Mouse (Mus musculus) thymus, adult 2 months (tissue): ENCODE data around the gene Sept10. TPM values are rescaled to one million over a fixed set of nuclear protein-coding genes. Genes with fewer than 3 reads are reported as not detected.

Experiments
- DNase-seq: peaks from one replicate; pipeline ENCODE4 v3.0.0; 2021
- H3K27ac ChIP-seq: fragments of 200-500 bp; 2 replicates; pipeline ENCODE4 v1.5.1; 2012; ENCODE audit warnings: low read length, control low read depth; ENCODE audit not compliant: control insufficient read depth, insufficient read depth
- H3K27me3 ChIP-seq: fragments of 200-500 bp; 2 replicates; pipeline ENCODE4 v1.6.1; 2012; ENCODE audit warnings: mild to moderate bottlenecking, low read length, moderate library complexity, mixed read lengths; ENCODE audit not compliant: control insufficient read depth, insufficient read depth
- H3K36me3 ChIP-seq: fragments of 200-500 bp; 2 replicates; pipeline ENCODE4 v1.6.1; 2012; ENCODE audit warnings: mild to moderate bottlenecking, low read length, moderate library complexity; ENCODE audit not compliant: control insufficient read depth, insufficient read depth
- H3K4me1 ChIP-seq: fragments of 200-500 bp; replicated peaks from 2 replicates; pipeline ENCODE4 v1.6.1; 2012; ENCODE audit warnings: low read length; ENCODE audit not compliant: control insufficient read depth, insufficient read depth
- H3K4me3 ChIP-seq: fragments of 200-500 bp; 2 replicates; pipeline ENCODE4 v1.5.1; 2012; ENCODE audit warnings: mild to moderate bottlenecking, low read length, control low read depth, moderate library complexity; ENCODE audit not compliant: control insufficient read depth, insufficient read depth
- CTCF ChIP-seq: fragments of 200-500 bp; IDR thresholded peaks from 2 replicates; pipeline ENCODE4 v1.5.1; 2012; ENCODE audit warnings: mild to moderate bottlenecking, control low read depth, low read length, moderate library complexity, borderline replicate concordance; ENCODE audit not compliant: control insufficient read depth, poor library complexity, insufficient read depth; ENCODE audit errors: extremely low read depth
- POLR2A ChIP-seq: fragments of 200-500 bp; IDR thresholded peaks from 2 replicates; pipeline ENCODE4 v1.6.1; 2012; ENCODE audit warnings: mild to moderate bottlenecking, low read length, control low read depth, moderate library complexity; ENCODE audit not compliant: control insufficient read depth, poor library complexity, insufficient read depth; ENCODE audit errors: extremely low read depth
- WGBS: fragments of 180-500 bp; shearing (Covaris S2); methylation state at CpG from one replicate; pipeline ENCODE4 v1.1.7; 2018; 5-methylcytosine and 5-hydroxymethylcytosine counted together
- polyA plus RNA-seq: library from polyadenylated mRNA; depleted of rRNA; stranded (reverse); fragments of >200 nt; gene quantifications from 2 replicates; pipeline ENCODE4 v1.2.3, GENCODE M21; 2012

Gene Sept10
- polyA plus RNA-seq, 1 experiment, result 3.1 TPM

GRCm38 (mm10) chr10:59220824-59221472, 699 bp downstream of the Sept10 start:
- TF ChIP-seq CTCF, result no peak
- TF ChIP-seq POLR2A, result no peak
- Histone ChIP-seq H3K27ac (no peak overlapping the region), H3K4me1 (peaks cover 14% of the 10 kb centered on the region), H3K27me3 (peaks cover 16% of the 10 kb centered on the region; the same call in 1 of the 2 replicates), H3K36me3 (no peaks in the 10 kb centered on the region), H3K4me3 (peak overlapping the region; percentile 79)
- WGBS, result 3% methylated on average over 39 of the region's 39 CpGs
- no peak for DNase-seq

DNA sequence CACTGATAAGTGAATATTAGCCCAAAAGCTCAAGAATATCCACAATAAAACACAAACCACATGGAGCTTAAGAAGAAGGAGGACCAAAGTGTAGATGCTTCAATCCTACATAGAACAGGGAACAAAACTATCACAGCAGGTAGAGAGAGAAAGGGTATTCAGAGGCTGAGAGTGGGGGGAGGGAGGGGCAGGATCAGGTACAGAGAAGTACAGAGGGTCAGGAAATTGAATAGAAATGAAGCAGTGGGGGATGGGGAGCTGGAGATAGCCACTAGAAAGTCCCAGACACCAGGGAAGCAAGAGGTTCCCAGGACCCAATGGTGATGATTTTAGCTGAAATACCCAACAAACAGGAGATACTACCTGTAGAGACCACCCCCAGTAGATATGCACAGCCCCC, 21.6 kb downstream of the Sept10 start:
- no peak for TF ChIP-seq CTCF
- no peak for TF ChIP-seq POLR2A
- Histone ChIP-seq H3K27me3 (no peaks in the 10 kb centered on the region), H3K4me1 (no peaks in the 10 kb centered on the region), H3K36me3 (no peaks in the 10 kb centered on the region), H3K4me3 (no peak overlapping the region), H3K27ac (no peak overlapping the region)
- no peak for DNase-seq

- Histone ChIP-seq H3K27me3 (no peaks in the 10 kb centered on the region), H3K27ac (no peak overlapping the region), H3K4me3 (no peak overlapping the region), H3K36me3 (no peaks in the 10 kb centered on the region), H3K4me1 (no peaks in the 10 kb centered on the region)
- DNase-seq, result no peak
- WGBS, result 98% methylated on average over 3 of the region's 3 CpGs
- TF ChIP-seq POLR2A (no peak), CTCF (no peak)
Observed at GRCm38 (mm10) chr10:59196763-59197162, 24.9 kb downstream of the Sept10 start.

DNA sequence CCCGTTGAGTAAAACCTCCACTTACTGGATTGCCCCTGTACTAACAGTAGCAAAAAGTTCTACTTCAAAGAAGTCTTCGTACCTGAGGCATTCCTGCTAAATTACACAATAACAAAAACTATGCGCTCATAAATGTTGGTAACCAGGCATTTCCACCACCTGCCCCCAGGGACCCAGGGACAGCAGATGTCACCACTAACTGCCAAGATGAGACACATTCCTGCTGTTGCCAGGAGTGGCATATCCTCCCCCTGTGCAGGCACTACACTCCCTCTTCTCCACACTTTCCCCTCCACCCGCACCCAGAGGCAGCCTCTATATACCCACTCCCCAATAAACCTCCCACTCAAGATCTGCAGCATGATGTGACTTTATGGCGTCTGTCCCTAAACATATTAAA, 26.8 kb downstream of the Sept10 start:
- no peak overlapping the region for H3K27ac ChIP-seq
- no peaks in the 10 kb centered on the region for H3K27me3 ChIP-seq
- no peak for TF ChIP-seq POLR2A
- no peak for TF ChIP-seq CTCF
- no peaks in the 10 kb centered on the region for H3K4me1 ChIP-seq
- DNase-seq, result no peak
- H3K36me3 ChIP-seq, result no peaks in the 10 kb centered on the region
- no peak overlapping the region for H3K4me3 ChIP-seq
- 90% methylated on average over 5 of the region's 5 CpGs for WGBS

DNA sequence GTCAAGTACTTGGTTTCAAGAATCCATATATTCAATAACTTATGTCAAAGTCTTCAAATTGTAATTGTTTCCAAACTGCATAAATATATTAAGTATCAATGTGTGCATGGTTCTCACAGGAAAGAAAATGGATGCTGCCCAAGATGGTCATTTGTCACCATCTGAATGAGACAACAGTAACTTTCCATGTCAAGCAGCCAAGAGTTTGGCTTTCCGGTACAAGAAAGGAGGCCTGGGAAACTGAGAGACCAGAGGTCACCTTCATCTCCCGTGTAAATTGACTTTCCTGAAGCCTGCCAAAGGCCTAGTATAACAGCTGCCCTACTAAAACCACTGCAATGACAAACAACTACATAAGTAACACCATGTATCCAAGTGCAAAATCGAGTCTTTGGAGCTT, 39.3 kb downstream of the Sept10 start:
- TF ChIP-seq POLR2A (no peak), CTCF (no peak)
- no peaks in the 10 kb centered on the region for H3K27me3 ChIP-seq
- WGBS, result 84% methylated on average over 3 of the region's 3 CpGs
- no peaks in the 10 kb centered on the region for H3K4me1 ChIP-seq
- H3K36me3 ChIP-seq, result no peaks in the 10 kb centered on the region
- H3K4me3 ChIP-seq, result no peak overlapping the region
- no peak for DNase-seq
- no peak overlapping the region for H3K27ac ChIP-seq

GRCm38 (mm10) chr10:59179620-59180019, 42.0 kb downstream of the Sept10 start:
- no peak for DNase-seq
- Histone ChIP-seq H3K4me3 (no peak overlapping the region), H3K27me3 (no peaks in the 10 kb centered on the region), H3K36me3 (no peaks in the 10 kb centered on the region), H3K27ac (no peak overlapping the region), H3K4me1 (no peaks in the 10 kb centered on the region)
- TF ChIP-seq POLR2A (no peak), CTCF (no peak)
- WGBS, result 85% methylated on average over 3 of the region's 3 CpGs

- no peak for DNase-seq
- WGBS, result 96% methylated on average over 1 of the region's 1 CpGs
- no peaks in the 10 kb centered on the region for H3K27me3 ChIP-seq
Observed at GRCm38 (mm10) chr10:59172539-59172938, 49.1 kb downstream of the Sept10 start.

More at GRCm38 (mm10) chr10:59172539-59172938, 49.1 kb downstream of the Sept10 start:
- TF ChIP-seq CTCF (no peak), POLR2A (no peak)
- Histone ChIP-seq H3K36me3 (no peaks in the 10 kb centered on the region), H3K27ac (no peak overlapping the region), H3K4me1 (no peaks in the 10 kb centered on the region), H3K4me3 (no peak overlapping the region)
